ENCODE assay signal across 26 mouse cellular contexts in genomic region chr10:127519041-127519701, GRCm38 (mm10). TPM values are rescaled to one million over a fixed set of nuclear protein-coding genes. Genes with fewer than 3 reads are reported as not detected.
"Had no signal": no experiment of that assay in that cellular context is flagged by ENCODE, and none has a peak within 500 bp of the region (broad histone marks: within the 10 kb centered on the region; RNA-seq: fewer than 3 reads in every experiment).

No protein-coding gene starts in this region.

- H3K9me3 ChIP-seq: heart, embryonic 13.5 days; heart, embryonic 15.5 days; intestine, embryonic 15.5 days; limb, embryonic 10.5 days; limb, embryonic 12.5 days; liver, embryonic 12.5 days had no signal

- ATAC-seq: hindbrain, embryonic 16.5 days; inflammation-experienced regulatory T-cells, adult 6 months; intestine, embryonic 15.5 days; intestine, postnatal 0 days; liver, embryonic 12.5 days had no signal

- H3K9ac ChIP-seq: heart, embryonic 13.5 days; heart, embryonic 15.5 days; hindbrain, embryonic 14.5 days; intestine, embryonic 15.5 days; limb, embryonic 12.5 days; liver, embryonic 12.5 days; liver, embryonic 14.5 days had no signal

- DNase-seq: gastrocnemius, postnatal 14 days; gastrocnemius, postnatal 36 days; heart, adult 18-20 months; heart, postnatal 14 days; heart, postnatal 36 days; kidney, adult 18-20 months; kidney, adult 8-10 months; kidney, postnatal 10 days; kidney, postnatal 25 days; kidney, postnatal 4 days; liver had no signal

- H3K4me3 ChIP-seq: heart, embryonic 13.5 days; heart, embryonic 15.5 days; intestine, embryonic 15.5 days; layer of hippocampus, adult 2 months; left cerebral cortex, adult 2 months; limb, embryonic 10.5 days; limb, embryonic 12.5 days had no signal

- H3K27ac ChIP-seq: heart, embryonic 13.5 days; heart, embryonic 15.5 days; hindbrain, embryonic 14.5 days; intestine, embryonic 15.5 days; layer of hippocampus, adult 2 months; left cerebral cortex, adult 2 months; limb, embryonic 12.5 days; liver, embryonic 12.5 days; liver, embryonic 14.5 days had no signal

- H3K4me2 ChIP-seq: heart, embryonic 11.5 days; heart, embryonic 13.5 days; heart, embryonic 15.5 days; hindbrain, embryonic 14.5 days; intestine, embryonic 15.5 days; limb, embryonic 12.5 days had no signal

RNA-seq across cellular contexts. Expression of gene Ndufa4l2, which starts 4.4 kb away (rescaled TPM):
- total RNA-seq: hematopoietic stem cell, adult 5-6 weeks had no signal
- polyA plus RNA-seq: inflammation-experienced regulatory T-cells, adult 6 months had no signal

RNA-seq across cellular contexts. Expression of gene Nxph4, which starts 15.2 kb away (rescaled TPM):
- total RNA-seq: hematopoietic stem cell, adult 5-6 weeks had no signal
- polyA plus RNA-seq: inflammation-experienced regulatory T-cells, adult 6 months had no signal

RNA-seq across cellular contexts. Expression of gene Stac3, which starts 17.7 kb away (rescaled TPM):
- total RNA-seq: hematopoietic stem cell, adult 5-6 weeks had no signal
- polyA plus RNA-seq: hindbrain, embryonic 14.5 days had no signal
